Mouse (Mus musculus) gonadal fat pad, adult 2 months (tissue): ENCODE results near the gene R3hdm2. TPM values are rescaled to one million over a fixed set of nuclear protein-coding genes. Genes with fewer than 3 reads are reported as not detected.

ENCODE experiments used
- DNase-seq: peaks from one replicate; pipeline ENCODE4 v3.0.0-alpha.2; 2012; ENCODE audit warnings: low read depth
- polyA plus RNA-seq: library from polyadenylated mRNA; depleted of rRNA; stranded (reverse); fragments of >200 nt; gene quantifications from 2 replicates; pipeline ENCODE4 v1.2.3, GENCODE M21; 2012; rRNA removed

The R3hdm2 gene
- 51.4 and 79.1 TPM in 2 replicates for polyA plus RNA-seq

DNA sequence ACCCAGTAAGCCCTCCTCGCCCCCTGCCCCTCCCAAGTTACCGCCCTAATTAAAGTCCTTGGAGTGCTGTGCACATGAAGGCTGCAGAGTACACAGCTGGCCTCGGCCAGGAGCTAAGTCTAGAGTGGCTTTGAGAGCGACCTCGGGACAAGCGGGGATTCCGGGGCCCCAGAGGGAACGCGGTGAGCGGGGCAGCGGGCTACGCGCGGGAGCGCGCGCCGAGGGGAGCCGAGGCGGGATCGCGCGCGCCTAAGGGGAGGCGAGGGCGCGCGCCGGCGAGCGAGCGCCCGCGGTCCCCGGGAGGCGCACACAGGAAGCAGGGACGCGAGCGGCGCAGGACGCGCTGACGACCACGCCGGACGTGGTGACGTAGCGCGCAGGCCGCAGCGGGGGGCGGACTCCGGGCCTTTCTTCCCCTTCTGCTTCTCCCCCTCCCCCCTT is at the start of gene R3hdm2:
Gene R3hdm2 (plus strand): TSS at position 77 of the 441 bp plus-strand sequence.
- DNase-seq, result no peak

DNA sequence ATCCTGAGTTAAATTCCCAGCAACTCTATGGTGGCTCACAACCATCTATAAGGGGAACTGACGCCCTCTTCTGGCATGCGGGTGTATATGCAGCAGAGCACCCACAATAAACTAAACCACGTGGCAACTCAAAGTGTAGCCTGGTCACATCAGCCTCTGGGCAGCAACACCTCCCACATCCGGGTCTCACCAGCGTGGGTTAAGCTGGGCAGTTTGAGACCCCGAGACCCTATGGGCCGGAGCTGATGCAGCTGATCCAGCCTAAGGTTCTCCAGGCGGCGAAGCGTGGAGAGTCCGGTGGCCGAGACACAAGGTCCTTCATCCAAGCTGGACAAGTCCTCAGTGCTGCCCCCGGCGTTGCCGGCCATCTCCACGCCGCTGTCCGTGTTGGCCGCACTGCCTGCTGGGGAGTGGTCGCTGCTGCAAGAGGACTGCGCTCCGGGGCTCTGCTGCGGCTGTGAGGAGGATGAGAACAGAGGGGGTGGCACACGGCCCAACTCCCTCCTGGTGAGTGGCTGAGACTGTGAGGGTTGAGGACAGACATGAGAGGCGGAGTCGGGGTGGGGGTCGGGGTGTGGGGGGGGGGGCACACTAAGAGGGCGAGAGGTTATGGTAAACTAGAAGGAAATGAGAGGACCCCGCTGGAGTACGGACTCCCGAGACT is 47.8 kb upstream of the R3hdm2 start:
- DNase-seq, result no peak

DNA sequence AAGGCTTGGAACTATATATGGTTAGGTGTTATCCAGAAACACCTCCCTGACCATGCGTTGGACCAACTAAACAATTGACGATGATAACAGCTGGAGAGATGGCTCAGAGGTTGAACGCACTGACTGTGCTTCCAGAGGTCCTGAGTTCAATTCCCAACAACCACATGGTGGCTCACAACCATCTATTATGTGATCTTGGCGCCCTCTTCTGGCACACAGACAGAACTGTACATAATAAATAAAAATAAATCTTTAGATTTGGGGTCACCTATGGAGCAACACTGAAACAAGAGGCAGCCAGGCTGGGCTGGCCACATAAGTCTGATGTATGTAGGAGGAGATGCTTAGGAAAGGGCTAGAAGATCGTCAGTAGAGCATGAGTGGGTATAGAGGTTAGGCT is 47.0 kb upstream of the R3hdm2 start:
- DNase-seq, result no peak

DNA sequence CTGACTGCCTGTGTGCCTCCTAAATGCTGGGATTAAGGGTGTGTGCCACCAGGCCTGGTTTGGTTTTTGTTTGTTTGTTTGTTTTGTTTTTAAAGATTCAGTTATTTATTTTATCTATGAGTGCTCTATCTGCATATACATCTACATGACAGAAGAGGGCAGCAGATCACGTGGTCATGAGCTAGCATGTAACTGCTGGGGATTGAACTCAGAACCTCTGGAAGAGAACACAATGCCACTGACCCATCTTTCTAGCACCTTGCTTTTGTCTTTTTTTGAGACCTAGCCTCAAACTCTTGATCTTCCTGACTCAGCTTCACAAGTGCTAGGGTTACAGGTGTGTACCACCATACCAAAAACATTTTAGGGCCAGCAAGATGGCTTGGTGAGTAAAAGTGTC is 44.9 kb upstream of the R3hdm2 start:
- no peak for DNase-seq

DNA sequence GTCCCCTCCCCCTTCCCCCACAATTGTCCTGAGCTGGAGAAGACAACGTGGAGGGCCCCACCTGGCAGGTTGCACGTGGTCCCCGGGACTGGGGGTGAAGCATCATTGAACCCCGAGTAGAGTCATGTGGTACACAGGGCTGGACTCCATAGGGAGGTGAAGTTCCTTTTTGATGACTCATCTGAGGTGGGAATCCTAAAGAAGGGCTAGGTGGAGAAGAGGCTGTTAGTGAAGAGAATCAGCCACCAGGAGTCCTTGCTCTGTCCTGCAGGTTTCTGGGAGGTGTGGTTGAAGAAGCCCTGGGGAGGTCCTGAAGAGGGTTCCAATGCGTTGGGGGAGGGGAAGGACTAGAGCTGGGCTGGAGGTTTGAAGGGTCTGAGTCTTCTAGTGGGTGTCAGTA is 43.2 kb upstream of the R3hdm2 start:
- no peak for DNase-seq

DNA sequence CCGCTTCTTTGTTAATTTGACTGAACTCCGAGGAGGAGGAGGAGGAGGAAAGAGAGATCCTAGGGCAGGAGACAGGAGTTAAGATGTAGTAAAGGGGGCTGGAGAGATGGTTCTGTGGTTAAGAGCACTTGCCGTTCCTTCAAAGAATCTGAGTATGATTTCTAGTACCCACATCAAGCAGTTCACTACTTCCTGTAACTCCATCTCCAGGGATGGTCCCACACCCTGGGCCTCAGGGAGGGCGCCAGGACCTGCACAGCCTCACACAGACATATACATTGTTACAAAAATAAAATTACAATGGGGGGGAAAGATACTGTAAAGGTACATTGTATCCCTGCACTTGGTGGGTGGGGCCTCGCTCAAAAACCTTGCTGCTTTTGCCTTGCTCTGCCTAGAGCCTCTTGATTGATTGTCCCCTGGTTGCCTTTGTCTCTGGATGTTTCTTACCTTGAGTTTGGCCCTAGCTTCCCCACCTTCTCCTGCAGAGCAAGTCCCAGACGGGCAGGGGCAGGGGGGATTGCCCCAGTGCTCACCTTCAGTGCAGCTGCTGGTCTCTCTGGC is 42.5 kb upstream of the R3hdm2 start:
- no peak for DNase-seq

DNA sequence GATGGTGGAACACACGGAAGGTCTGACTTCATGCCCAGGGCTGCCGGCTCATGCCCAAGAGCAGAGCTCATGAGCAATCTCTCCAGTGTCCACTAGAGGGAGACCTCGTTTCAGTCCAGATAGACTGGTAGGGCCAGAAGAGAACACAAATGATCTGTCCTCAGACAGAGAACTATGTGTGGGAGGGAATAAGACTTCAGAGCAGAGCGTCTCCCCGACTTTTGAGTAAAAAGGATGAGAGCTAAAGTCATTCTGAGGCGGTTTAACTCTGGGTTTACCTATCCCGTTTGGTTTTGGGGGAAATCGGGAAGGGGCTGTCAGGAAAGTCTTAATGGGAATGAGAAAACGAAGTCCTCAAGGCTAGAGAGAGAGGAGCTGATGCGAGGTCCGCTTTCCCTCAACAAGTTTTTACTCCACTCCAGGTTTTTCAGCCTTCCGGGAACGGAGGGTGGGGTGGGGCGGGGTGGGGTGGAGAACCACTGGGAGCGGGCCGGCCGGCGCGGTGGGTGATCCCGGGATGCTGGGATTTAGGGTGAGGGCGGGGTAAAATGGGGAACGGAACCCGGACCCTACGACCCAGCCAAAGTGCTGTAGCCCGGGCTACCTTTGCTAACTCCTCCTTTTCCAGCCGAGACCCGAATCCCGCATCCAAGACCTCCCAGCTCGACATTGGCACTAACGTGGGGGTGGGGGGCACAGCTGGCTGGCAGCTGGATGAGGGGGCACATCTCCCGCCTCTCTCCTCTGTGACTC is 41.0 kb upstream of the R3hdm2 start:
- DNase-seq, result peak; percentile 87

DNA sequence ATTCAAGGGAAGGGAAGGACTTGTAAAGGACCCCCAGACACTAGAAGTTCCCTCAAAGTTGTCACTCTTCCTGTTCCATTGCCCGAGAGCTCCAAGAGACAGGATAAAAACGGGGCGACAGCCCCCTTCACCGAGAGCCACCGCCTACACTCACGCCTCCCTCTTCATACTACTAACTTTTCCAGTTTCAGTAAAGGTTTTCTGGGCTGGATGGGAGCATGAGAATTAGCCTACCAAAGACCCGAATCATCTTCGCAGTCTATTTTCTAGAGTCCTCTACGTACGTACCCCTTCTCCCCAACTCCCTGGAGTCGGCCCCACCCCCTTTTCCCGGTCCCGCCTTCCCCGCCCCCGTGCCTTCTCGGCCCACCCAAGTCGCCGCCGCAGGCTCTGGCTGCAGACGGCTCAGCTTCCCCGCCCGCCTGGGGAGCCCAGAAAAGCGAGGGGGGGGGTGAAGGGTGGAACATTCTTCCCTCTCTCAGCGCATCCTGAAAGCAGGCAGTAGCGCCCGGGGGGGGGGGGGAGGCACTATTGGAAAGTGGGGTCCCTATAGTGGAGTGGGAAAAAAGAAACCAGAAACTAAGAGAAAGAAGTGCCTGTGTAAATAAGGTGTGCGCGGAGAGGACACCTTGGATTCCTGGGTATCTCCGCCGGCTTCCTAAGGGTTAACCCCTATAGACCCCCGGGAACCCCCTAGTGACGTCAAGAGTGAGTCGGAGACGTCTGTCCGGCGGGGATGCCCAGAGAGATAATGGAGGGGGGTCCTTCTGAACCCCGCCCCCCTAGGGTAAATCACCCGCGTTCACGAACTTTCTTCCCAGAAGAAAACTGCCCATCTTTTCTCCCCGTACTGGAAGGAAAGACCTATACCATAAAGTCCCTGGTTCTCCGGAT is 40.2 kb upstream of the R3hdm2 start:
- no peak for DNase-seq

DNA sequence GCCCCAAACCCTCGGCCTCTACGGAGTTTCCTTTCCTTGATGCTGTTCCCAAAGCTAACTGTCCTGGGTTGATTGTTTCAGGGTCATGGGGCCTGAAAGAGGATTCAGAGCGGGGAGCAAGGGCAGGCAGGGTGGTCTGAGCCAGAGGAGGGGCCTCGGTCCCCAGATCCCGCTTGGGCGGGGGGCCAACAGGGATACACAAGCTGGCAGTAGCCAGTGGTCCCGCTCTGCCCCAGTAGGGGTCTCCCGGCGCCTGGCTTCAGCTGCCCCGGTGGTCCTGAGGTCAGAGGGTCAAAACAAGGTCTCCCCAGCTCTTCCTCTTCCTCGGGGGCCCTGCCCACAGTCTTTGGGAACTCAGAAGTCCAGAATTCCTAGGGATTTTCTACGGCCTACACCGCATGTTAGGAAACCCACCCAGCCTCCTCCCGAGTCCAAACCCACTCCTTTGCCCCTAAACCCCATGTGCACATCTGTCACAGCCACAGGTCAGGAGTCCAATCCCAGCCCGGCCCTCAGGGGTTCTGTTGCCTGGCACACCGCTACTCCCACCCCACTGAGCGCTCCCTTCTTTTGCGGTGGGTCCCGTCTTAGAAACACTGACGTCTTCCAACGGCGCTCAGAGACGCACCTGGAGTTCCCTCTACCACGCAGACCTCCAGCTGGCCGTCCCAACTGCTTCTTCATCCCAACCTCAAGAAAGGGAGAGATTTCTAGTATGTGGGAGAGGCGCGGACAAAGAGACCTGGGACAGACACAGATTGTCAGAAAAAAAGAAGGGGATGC is 39.4 kb upstream of the R3hdm2 start:
- no peak for DNase-seq

DNA sequence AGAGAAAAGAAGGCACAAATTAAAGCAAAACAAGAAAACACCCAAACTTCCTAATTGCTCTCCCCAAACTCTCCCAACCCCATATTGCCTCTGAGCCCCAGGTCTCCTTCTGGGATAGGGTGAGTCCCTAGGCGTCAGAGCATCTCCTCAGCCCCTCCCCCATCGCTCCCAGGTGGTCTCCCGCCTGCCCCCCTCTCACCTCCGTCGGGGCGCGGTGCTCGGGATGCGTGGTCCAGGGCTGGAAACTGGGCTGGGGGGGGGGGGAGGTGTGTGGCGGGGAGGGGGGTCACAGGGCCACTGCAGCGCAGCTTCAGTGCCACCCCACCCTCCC is 38.8 kb upstream of the R3hdm2 start:
- DNase-seq, result no peak

DNA sequence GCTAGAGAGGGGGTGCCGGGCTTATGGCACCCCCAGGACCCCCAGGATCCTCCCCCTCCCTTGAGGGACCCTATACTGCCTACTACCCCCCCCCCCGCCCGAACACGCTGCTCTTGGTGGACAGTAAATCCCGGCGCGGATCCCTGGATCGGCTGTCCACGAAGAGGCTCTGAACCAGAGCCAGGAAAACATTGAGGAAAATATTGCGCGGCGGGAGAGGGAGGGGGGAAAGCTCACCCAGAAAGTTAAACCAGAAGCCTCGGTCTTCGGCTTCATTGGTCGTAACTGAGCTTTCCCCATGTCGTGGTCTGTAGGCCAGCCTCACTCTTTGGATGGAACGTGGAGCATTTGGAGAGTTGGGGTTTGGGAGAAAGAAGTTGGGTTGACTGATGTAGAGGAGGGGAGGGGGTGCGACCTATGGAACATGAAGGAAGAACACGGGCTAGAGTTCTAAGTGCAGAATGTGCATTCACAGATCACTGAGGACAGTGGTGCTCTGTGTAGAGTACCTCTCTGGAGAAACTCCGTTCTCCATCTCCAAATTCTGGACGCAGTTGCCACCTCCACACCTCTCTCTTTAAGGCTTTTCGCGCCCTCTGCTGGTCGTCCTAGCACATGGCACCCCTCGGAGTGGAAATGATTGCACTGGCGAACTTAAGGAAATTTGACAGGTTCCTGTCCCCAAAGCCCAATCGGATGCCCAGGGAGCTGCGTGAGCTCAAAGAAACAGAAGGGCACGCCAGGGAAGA is 38.1 kb upstream of the R3hdm2 start, which contains the start of gene Gli1:
Gene Gli1 (minus strand): TSS at position 84 of the 749 bp plus-strand sequence.
- no peak for DNase-seq

DNA sequence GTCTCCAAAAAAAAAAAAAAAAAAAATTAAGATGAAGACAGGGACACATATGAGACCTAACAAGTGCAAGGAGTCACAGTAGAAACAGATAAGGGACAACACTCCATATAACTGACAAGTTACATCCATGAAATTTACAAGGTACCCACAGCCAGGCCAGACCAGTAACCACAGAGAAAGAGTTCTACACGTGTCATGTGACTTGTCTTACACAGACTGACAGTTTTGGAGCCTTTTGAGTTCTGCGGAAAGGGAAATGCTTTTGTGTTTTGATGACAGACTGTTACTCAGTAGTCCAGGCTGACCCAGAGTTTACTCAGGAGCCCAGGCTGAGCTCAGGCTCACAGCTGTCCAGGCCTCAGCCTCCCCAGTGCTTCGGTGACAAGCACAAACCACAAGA is 37.1 kb upstream of the R3hdm2 start:
- no peak for DNase-seq

DNA sequence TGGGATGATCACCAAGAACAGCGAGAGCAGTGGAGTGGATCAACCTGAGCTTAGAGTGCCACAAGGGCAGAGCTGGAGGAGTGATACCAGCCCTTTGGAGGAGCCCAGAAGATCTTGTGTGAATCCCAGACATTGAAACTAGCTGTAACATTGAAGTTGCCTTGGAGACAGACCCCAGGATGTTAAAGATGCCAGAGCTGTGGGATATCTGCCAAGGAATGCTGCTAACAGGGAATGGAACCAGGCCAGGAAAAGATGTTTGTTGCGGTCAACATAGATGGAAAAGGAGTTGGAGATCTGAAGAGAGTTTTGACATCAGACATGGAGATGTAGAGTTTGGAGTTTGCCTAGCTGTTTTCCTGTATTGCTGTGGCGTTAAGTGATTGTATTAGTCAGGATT is 34.0 kb upstream of the R3hdm2 start:
- no peak for DNase-seq

DNA sequence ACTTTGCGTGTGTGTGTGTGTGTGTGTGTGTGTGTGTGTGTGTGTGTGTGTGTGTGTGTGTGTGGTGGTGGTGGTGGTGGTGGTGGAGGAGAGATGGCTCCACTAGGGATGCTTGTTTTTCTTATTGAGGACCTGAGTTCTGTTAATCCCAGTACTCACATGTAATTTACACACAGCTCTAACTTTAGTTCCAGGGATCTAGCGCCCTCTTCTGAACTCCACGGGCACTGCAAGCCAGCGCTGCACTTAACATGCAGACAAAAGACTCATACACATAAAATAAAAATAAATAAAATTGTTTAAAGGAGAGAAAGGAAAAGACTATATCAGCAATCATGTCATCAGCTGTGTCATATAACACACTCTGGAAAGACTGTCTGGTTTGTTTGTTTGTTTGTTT is 31.2 kb upstream of the R3hdm2 start:
- DNase-seq, result no peak

DNA sequence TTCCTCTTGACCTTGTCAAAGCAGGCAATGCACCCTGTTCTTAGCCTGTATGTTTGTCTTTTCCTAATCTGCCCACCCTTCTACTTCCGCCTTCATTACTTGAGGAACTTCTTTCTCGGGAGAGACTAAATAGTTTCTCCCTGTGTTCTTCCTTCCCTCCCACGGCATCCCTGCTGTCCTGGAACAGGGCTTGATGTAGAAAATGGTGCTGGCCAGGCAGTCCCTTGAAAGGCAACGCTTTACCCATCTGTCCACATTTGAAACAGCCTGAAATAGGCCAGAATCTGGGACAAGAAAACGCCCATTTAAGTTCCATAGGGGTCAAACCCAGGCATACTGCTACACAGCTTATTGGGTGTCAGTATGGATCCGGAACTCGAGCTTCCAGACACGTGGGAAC is 30.3 kb upstream of the R3hdm2 start:
- DNase-seq, result no peak

DNA sequence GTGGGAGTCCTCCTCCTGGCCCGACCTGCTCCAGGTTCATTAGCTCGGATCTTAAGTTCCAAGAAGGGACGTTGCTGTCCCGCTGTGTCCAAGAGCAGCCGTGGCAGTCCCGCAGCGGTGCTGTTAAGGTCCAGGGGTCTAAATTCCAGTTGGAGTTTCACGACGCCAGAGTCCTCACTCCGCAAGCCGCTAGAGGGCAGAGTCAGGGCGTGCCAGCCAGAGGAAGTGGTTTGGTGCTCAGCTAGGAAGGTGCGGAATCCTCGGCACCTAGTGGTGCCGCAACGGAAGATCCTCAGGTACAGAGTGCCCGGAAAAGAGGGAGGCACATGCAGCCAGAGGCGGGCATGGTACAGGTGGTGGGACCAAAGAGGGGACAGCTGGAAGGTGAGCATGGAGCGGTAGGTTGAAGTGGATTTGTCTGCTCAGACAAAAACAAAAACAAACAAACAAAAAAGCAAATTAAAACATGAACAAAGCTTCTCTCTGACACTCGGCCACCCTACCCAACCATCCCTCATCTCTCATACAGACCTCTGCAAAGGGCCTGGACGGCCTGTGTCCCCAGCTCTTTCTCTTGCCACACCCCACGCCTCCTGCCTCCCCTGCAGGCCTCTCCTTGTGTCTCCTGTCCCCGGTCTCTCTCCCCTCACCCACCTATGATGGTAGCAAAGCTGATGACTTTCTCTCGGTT is 29.4 kb upstream of the R3hdm2 start:
- no peak for DNase-seq

DNA sequence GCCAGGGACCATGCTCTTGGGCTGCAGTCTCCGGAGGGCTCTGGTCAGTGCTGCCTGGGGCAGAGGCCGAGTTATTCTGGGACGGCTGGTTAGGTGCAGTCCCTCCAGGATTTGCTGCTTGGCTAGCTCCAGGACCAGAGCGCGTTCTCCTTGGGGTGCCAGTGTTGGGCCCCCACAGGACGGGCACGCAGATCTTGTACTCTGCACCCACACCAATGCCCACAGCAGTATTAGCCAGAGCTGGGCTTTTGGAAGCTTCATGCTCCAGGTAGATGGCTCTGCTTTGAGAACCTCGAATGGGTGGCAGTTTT is 28.9 kb upstream of the R3hdm2 start:
- no peak for DNase-seq

DNA sequence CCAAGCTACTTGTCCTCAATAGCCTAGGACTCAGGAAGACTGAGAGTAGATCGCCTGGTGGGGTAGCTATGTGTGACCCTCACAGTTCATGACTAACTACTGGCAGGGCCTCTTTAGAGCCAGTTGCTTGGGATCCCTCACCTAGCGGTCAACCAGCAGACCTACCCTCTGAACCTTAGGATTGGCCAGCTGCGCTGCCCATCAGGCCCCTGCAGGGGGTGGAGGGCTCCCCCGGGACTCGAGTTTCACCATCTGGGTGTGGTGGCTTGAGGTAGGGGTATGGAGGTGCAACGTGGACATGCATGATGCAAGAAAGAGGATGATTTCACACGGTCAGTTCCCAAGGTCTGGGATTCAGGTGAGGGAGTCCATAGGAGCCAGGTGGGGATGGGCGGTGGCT is 28.4 kb upstream of the R3hdm2 start:
- DNase-seq, result no peak

DNA sequence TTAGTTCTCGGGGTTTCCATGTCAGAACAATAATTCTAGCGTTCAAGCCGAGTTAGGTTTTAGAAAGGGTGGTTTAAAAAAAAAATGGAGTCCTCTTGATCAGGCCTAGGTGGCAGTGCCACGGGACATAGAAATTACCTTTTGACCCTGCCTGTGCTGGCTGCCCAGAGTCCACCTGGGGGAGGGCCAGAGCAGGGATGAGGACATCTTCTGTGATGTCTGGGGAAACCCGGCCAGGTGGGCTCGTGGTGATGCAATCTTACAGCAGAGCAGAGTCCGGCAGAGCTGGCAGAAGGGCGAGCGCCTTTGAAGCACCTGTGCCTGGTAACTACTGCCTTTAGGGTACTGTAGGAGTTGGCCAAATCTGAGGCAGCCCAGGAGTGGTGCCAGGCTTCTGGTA is 27.9 kb upstream of the R3hdm2 start:
- no peak for DNase-seq

DNA sequence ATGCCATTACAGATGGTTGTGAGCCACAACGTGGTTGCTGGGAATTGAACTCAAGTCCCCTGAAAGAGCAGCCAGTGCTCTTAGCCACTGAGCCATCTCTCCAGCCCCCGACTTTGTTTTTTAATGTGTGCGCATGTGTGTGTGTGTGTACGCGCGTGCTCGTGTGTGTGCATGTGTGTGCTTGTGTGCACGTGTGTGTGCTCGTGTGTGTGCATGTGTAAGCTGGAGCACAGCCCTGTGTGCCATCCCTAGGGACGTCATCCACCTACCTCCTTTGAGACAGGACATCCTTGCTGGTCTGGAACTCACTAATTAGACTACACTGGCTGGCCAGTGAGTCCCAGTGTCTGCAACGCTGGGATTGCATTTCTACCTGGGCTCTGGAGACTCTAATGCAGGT is 27.4 kb upstream of the R3hdm2 start:
- DNase-seq, result no peak
